14 mouse cellular contexts compared by ENCODE assay signal in the genomic region with DNA sequence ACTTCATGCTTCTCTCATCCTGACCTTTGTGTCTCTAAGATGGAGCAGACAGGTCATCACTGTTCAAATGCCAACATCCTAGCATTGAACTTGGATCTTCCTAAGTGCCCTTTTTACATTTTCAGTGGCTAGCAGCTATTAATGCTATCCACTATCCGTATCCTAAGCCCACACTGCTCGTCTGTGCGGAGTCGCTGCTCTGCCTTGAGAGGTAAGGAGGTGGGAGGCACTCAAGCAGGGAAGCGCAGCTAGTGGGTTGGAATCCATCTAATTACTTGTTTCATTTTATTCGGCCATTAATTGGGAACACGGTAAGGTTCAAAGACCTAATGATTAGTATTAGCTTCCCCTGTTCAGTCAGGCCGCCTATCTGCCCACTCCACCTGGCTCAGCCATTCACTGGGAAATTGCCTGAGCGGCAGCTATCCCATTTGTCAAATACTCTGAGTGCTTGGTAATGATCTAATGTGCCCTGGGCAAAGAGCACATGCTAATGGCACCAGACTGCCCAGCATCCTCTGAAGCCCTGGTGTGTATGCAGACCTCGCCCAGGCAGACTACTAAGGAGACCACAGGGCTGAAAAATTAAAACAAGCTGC.
DNase-seq lines count a peak whose midpoint lies in the region; ATAC-seq lines count a peak whose summit lies in the region.
"Had no signal": no experiment of that assay in that cellular context is flagged by ENCODE, and none has a peak within 500 bp of the region (broad histone marks: within the 10 kb centered on the region; RNA-seq: fewer than 3 reads in every experiment).

No protein-coding gene starts in this region.

- H3K4me1 ChIP-seq in midbrain, embryonic 14.5 days (ENCODE audit: control insufficient read depth, insufficient read depth, low read length), result peaks cover 16% of the 10 kb centered on the region

- no peak overlapping the region for H3K4me2 ChIP-seq in midbrain, embryonic 14.5 days (ENCODE audit: low read length)
- H3K4me2 ChIP-seq: embryonic facial prominence, embryonic 12.5 days had no signal

- no peaks in the 10 kb centered on the region for H3K36me3 ChIP-seq in midbrain, embryonic 14.5 days (ENCODE audit: control insufficient read depth, insufficient read depth, low read length)
- H3K36me3 ChIP-seq: embryonic facial prominence, embryonic 12.5 days; forebrain, embryonic 10.5 days had no signal

- ATAC-seq in midbrain, embryonic 14.5 days (ENCODE audit: low FRiP score, low TSS enrichment), result peak; percentile 43; the same call in 1 of the 2 replicates

- H3K9ac ChIP-seq in midbrain, embryonic 14.5 days (replicated peaks; ENCODE audit: low read length), result no peak overlapping the region
- H3K9ac ChIP-seq: embryonic facial prominence, embryonic 12.5 days; liver, embryonic 14.5 days had no signal

- DNase-seq in embryo, embryonic 11 days, result peak; percentile 29
- no peak for DNase-seq in embryo, embryonic 10.5 days (ENCODE audit: low spot score)
- peak; percentile 20 for DNase-seq in Muller cell, postnatal 12 days (ENCODE audit: inconsistent ontology term)
- peak; percentile 31 for DNase-seq in kidney, adult 9 months
- DNase-seq in midbrain, embryonic 14.5 days, result peak; percentile 63
- no peak for DNase-seq in cerebellum, postnatal 14 days
- DNase-seq in spleen, postnatal 14 days (ENCODE audit: low spot score in 2 of 2), result no peak
- DNase-seq in lung, postnatal 10 days, result no peak
- DNase-seq: adrenal gland, postnatal 36 days; heart, postnatal 14 days; lung, postnatal 36 days had no signal

- 41% methylated on average over 10 of the region's 10 CpGs for WGBS in midbrain, embryonic 14.5 days

- H3K4me3 ChIP-seq in midbrain, embryonic 14.5 days (replicated peaks; ENCODE audit: low read depth, low read length), result no peak overlapping the region
- H3K4me3 ChIP-seq: embryonic facial prominence, embryonic 12.5 days; forebrain, embryonic 10.5 days had no signal

- no peaks in the 10 kb centered on the region for H3K27me3 ChIP-seq in midbrain, embryonic 14.5 days (ENCODE audit: control insufficient read depth, insufficient read depth, low read length)

- H3K27ac ChIP-seq in midbrain, embryonic 14.5 days (replicated peaks; ENCODE audit: low read depth, low read length), result no peak overlapping the region
- H3K27ac ChIP-seq: embryonic facial prominence, embryonic 12.5 days; forebrain, embryonic 10.5 days; liver, embryonic 14.5 days had no signal

- H3K9me3 ChIP-seq in midbrain, embryonic 14.5 days (ENCODE audit: control insufficient read depth, low read length), result no peaks in the 10 kb centered on the region
- H3K9me3 ChIP-seq: embryonic facial prominence, embryonic 12.5 days; forebrain, embryonic 10.5 days had no signal

Comparison
In these comparisons a context has a peak if more than half of its experiments do, and no peak if none do; other contexts are left out.
1. DNase-seq: peak in embryo, embryonic 11 days (single experiment), Muller cell, postnatal 12 days (single experiment), kidney, adult 9 months (single experiment) and midbrain, embryonic 14.5 days (single experiment); none in embryo, embryonic 10.5 days (single experiment), cerebellum, postnatal 14 days (0 of 2), spleen, postnatal 14 days (0 of 2) and lung, postnatal 10 days (single experiment).